Mouse (Mus musculus) megakaryocyte, embryonic 14.5 days (primary cell): ENCODE results near the gene Map3k21.

ENCODE experiments used
- FLI1 ChIP-seq: IDR thresholded peaks from 2 replicates; pipeline ENCODE4 v1.6.1; 2012; ENCODE audit warnings: low read length, inconsistent platforms, mixed read lengths
- GATA1 ChIP-seq: IDR thresholded peaks from 3 replicates; pipeline ENCODE4 v1.6.1; 2012; ENCODE audit warnings: mixed read lengths, low read length, inconsistent platforms, borderline replicate concordance

DNA sequence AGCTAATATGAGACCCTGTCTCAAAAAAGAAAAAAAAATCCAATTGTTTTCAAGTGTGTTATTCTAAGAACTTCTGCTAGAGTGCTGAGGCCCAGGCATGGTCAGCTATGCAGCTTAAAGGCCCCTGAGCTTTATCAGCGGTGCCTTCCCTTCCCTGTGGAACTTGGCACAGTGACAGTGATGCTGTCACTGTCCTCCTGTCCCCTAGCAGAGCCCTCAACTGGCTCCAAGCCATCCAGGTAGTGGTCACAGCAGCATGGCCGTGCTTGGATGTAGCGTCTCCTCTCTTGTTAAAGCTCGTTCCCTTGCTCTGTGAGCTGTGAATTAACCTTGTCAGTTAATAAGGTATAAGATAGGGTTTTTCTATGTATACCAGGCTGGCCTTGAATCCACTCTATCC lies 16.4 kb downstream of the Map3k21 start:
- TF ChIP-seq GATA1 (no peak), FLI1 (no peak)
